Mouse (Mus musculus) stomach, postnatal 0 days (tissue): ENCODE data around the gene Ess2.

Source experiments
- CTCF ChIP-seq: IDR thresholded peaks from 2 replicates; pipeline ENCODE4 v1.5.1; 2016; ENCODE audit warnings: antibody characterized with exemption, low read depth, mild to moderate bottlenecking, moderate library complexity
- EP300 ChIP-seq: optimal IDR thresholded peaks from 2 replicates; pipeline ENCODE3; 2016; ENCODE audit warnings: antibody characterized with exemption

DNA sequence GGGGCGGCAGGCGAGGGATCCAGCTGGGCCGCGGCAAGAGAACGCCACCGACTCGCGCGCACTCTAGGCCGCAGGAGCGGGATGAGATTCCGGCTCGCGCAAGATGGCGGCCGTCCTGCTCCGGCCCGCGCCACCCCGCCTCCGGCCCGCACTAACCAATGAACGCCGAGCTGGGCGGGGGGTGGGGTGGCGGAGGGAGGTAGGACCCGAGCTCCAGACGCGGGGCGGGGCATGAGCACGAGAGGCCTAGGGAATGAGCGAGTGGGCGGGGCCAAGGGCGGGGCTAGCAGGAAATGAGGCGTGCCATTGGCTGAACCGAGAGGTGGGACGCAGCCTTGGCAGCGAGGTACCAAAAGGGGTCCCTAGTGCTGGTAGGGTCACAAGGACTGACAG, 19.6 kb downstream of the Ess2 start, which contains the start of gene Gm20518:
- TF ChIP-seq CTCF (peak; percentile 27; the same call in 1 of the 2 replicates), EP300 (no peak)
